Mouse (Mus musculus) hematopoietic stem cell, adult 5-6 weeks (primary cell): ENCODE results near the gene Proser3. TPM values are rescaled to one million over a fixed set of nuclear protein-coding genes. Genes with fewer than 3 reads are reported as not detected.

Experiments
- ATAC-seq, 2 experiments: fragments of 125-278 bp in 1 of 2; replicated peaks in 1 of 2; 2 replicates each; pipeline ENCODE4 v1.8.0; 2016 to 2017; ENCODE audit warnings: inconsistent platforms in 2 of 2, mild to moderate bottlenecking in 2 of 2, moderate number of reproducible peaks in 2 of 2, low read depth in 1 of 2, moderate TSS enrichment in 1 of 2; ENCODE audit not compliant: low FRiP score in 2 of 2, poor library complexity in 2 of 2, severe bottlenecking in 2 of 2, insufficient read depth in 1 of 2, low TSS enrichment in 1 of 2
- total RNA-seq: library from RNA; stranded (forward); fragments of 172-1452, 232-1000 nt; gene quantifications from 2 replicates; pipeline ENCODE4 v1.2.3, GENCODE M21; 2017

The Proser3 gene
- total RNA-seq, 1 experiment from 2014 or later: 14.4 TPM

- ATAC-seq: no peak
Measured at GRCm38 (mm10) chr7:30586455-30587020, 34.4 kb upstream of the Proser3 start.

GRCm38 (mm10) chr7:30585170-30585569 is 33.1 kb upstream of the Proser3 start:
- ATAC-seq: no peak

GRCm38 (mm10) chr7:30584339-30584738 is 32.2 kb upstream of the Proser3 start:
- ATAC-seq: no peak

GRCm38 (mm10) chr7:30581547-30581946 is 29.4 kb upstream of the Proser3 start:
- ATAC-seq: no peak

- ATAC-seq: no peak
Measured at GRCm38 (mm10) chr7:30579950-30580349, 27.9 kb upstream of the Proser3 start.

GRCm38 (mm10) chr7:30572969-30573368 is 20.9 kb upstream of the Proser3 start:
- peak in 1 of 2 experiments; percentile 36; a peak in 1 of 4 replicates for ATAC-seq

GRCm38 (mm10) chr7:30572389-30572788 is 20.3 kb upstream of the Proser3 start:
- ATAC-seq: no peak

- no peak for ATAC-seq
Measured at GRCm38 (mm10) chr7:30567555-30567954, 15.5 kb upstream of the Proser3 start.

GRCm38 (mm10) chr7:30566033-30566432 is 13.9 kb upstream of the Proser3 start:
- ATAC-seq: no peak

- no peak for ATAC-seq
Measured at GRCm38 (mm10) chr7:30564970-30565571, 13.0 kb upstream of the Proser3 start, which contains the start of gene Igflr1. Gene Igflr1, plus strand, starts transcription at chr7:30565427.

GRCm38 (mm10) chr7:30563906-30564280 is 11.8 kb upstream of the Proser3 start:
- no peak for ATAC-seq

GRCm38 (mm10) chr7:30563117-30563905 is 11.2 kb upstream of the Proser3 start, which contains the start of the genes U2af1l4, Gm49396 and Psenen:
Gene U2af1l4, plus strand, starts transcription at chr7:30563301.
Gene Gm49396, plus strand, starts transcription at chr7:30563344.
Gene Psenen, minus strand, starts transcription at chr7:30563627.
- peak; percentile 71 to 75 for ATAC-seq

GRCm38 (mm10) chr7:30562526-30563116 is 10.5 kb upstream of the Proser3 start:
- ATAC-seq: peak in 1 of 2 experiments; percentile 5; a peak in 1 of 4 replicates

GRCm38 (mm10) chr7:30560296-30560695 is 8.2 kb upstream of the Proser3 start:
- no peak for ATAC-seq

- ATAC-seq: peak; percentile 65 to 79
Measured at GRCm38 (mm10) chr7:30559443-30559954, 7.4 kb upstream of the Proser3 start, which contains the start of gene Lin37. Gene Lin37, minus strand, starts transcription at chr7:30559838.

- no peak for ATAC-seq
Measured at GRCm38 (mm10) chr7:30558656-30559442, 6.8 kb upstream of the Proser3 start.
